Mouse (Mus musculus): Measurements from ENCODE around the gene Nupl1. TPM values are rescaled to one million over a fixed set of nuclear protein-coding genes. Genes with fewer than 3 reads are reported as not detected.

The Nupl1 gene
- polyA plus RNA-seq, 2 experiments, result 0.03 TPM; not detected in 1

DNA sequence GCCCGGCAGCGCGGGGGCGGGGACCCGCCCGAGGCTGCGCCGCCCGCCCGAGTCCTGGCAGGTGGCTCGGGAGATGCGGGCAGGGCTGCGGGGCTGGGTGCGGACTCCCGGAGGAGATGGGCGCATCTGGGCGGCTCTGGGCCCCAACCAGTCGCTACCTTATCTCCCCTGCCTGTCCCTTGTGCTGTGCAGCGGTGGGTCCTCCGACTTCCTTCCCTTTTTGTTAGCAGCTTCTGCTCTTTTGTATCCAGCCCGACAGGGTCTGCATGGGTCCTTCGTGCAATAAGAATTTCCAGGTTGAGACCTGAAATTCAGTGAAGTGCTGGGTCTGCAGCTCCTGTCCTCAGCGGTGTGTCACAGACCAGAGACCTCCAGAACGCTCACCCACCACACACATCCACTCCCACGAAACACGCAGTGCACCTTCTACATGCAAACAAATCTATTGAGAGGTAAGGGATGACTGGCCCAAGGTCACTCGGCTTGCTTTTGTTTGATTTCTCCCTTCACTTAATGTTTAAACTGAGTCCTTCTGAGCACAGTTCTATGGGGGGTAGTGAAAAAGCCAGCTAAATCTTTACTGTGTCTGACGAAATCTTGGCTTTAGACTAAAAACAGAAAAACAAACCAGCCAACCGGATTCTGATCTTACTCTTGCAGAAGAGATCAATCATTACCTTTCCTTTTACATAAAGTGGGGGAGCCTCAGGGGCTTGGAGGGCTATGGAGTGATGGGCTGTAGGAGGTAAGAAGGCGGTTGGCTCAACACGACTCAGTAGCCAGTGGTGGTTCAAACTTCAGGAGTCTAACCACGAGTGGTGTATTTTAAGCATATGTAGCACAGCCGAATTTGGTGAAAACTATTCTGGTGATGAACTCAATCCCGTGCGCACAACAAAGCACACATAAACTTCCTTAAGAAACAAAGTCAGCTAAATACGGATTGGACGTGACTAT, 73.3 kb downstream of the Nupl1 start:
- Histone ChIP-seq H3K27me3 (ENCODE audit: control insufficient read depth, insufficient read depth, low read length) (peaks cover 21% of the 10 kb centered on the region), H3K9ac (replicated peaks) (peak overlapping the region; percentile 37), H3K9me3 (ENCODE audit: control insufficient read depth, low read length) (no peaks in the 10 kb centered on the region), H3K4me1 (replicated peaks; ENCODE audit: control insufficient read depth in 2 of 2, insufficient read depth in 2 of 2, low read length in 1 of 2) (peaks cover 0 to 10% of the 10 kb centered on the region in 2 experiments; a peak in 3 of 4 replicates), H3K4me3 (ENCODE audit: insufficient read depth in 1 of 2, low read depth in 2 of 2, low read length in 2 of 2) (peak overlapping the region; percentile 36 to 57), H3K27ac (no peak overlapping the region), H3K36me3 (replicated peaks; ENCODE audit: control insufficient read depth, insufficient read depth, low read depth) (no peaks in the 10 kb centered on the region), H3K4me2 (ENCODE audit: low read depth) (peak overlapping the region; percentile 68)
- peak in 1 of 3 experiments; percentile 2 for DNase-seq (ENCODE audit: low read depth in 3 of 3, low spot score in 3 of 3)
- 4% methylated on average over 37 of the region's 37 CpGs for WGBS (ENCODE audit: insufficient replicate concordance)
- no peak; the same call in 1 of the 2 replicates for ATAC-seq (ENCODE audit: insufficient read depth)
- TF ChIP-seq EP300 (IDR thresholded peaks at IDR 0.05; ENCODE audit: low read depth), result no peak
- no peak for TF ChIP-seq CTCF (IDR thresholded peaks at IDR 0.05; ENCODE audit: low read depth)

DNA sequence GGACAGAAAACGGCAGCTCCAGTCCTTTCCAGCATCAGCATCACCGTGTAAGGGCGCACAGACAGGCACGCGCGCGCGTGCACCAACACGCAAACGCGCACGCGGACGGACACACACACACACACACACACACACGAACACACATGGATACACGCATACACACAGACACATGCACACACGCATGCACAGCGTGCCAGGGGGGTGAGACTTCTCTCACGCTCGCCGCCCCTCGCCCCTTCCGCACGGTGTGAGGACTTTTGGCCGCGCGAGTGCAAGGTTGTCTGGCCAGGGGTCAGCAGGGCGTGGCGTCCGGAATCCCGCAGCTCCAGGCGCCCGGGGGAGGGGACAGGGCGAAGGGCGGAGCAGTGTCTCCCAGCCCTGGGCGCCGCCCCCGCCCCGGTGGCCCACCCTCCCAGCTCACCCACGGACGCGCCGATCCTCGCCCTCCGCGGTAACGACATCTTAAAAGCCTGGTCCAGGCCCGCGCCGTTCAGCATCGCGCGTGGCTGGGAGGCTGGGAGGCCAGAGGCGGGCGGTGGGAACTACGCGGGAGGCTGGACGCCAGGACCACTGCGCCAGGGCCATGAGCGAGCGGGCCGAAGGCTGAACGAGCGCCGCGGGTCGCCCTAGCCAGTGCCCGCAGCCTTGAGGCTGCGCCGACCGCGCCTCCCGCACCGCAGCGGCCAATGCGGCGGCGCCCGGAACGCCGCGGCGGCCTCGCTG, 74.2 kb downstream of the Nupl1 start:
- Histone ChIP-seq H3K4me3 (ENCODE audit: insufficient read depth in 1 of 2, low read depth in 2 of 2, low read length in 2 of 2) (peak overlapping the region; percentile 36 to 57), H3K4me2 (ENCODE audit: low read depth) (peak overlapping the region; percentile 68), H3K4me1 (replicated peaks; ENCODE audit: control insufficient read depth in 2 of 2, insufficient read depth in 2 of 2, low read length in 1 of 2) (peaks cover 0 to 10% of the 10 kb centered on the region in 2 experiments; a peak in 2 of 4 replicates), H3K27me3 (ENCODE audit: control insufficient read depth, insufficient read depth, low read length) (peaks cover 21% of the 10 kb centered on the region), H3K9me3 (ENCODE audit: control insufficient read depth, low read length) (no peaks in the 10 kb centered on the region), H3K9ac (replicated peaks) (peak overlapping the region; percentile 37), H3K27ac (no peak overlapping the region), H3K36me3 (replicated peaks; ENCODE audit: control insufficient read depth, insufficient read depth, low read depth) (no peaks in the 10 kb centered on the region)
- ATAC-seq (ENCODE audit: insufficient read depth), result peak; percentile 72
- under 1% methylated on average over 76 of the region's 84 CpGs for WGBS (ENCODE audit: insufficient replicate concordance)
- TF ChIP-seq CTCF (IDR thresholded peaks at IDR 0.05; ENCODE audit: low read depth) (no peak), EP300 (IDR thresholded peaks at IDR 0.05; ENCODE audit: low read depth) (no peak)
- peak in 2 of 3 experiments; percentile 13 to 16 for DNase-seq (ENCODE audit: low read depth in 3 of 3, low spot score in 3 of 3)

DNA sequence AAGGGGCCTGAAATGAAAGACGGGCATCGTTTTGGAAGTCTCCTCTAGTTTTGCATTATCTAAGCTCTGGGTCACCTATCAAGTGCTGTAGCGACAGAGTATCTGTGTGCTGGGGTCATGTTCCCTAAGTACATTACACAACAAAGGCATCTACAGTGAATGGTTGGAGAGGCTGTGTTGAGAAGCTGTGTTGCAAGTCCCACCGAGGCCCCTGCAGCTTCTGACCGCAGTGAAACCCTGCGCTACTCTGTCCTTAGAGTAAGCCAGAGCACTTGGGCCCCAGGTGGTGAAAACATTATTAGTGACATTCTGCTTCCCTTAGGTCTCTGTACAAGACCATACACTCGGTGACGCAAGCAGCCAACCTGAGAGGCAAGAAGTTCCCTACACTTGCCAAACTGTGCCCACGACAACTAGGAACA, 74.8 kb downstream of the Nupl1 start:
- ATAC-seq (ENCODE audit: insufficient read depth), result peak; percentile 50
- H3K27me3 ChIP-seq (ENCODE audit: control insufficient read depth, insufficient read depth, low read length), result peaks cover 21% of the 10 kb centered on the region
- H3K4me1 ChIP-seq (replicated peaks; ENCODE audit: control insufficient read depth in 2 of 2, insufficient read depth in 2 of 2, low read length in 1 of 2), result peaks cover 0 to 10% of the 10 kb centered on the region in 2 experiments; a peak in 2 of 4 replicates
- TF ChIP-seq EP300 (IDR thresholded peaks at IDR 0.05; ENCODE audit: low read depth), result no peak
- TF ChIP-seq CTCF (IDR thresholded peaks at IDR 0.05; ENCODE audit: low read depth), result no peak
- DNase-seq (ENCODE audit: low read depth in 3 of 3, low spot score in 3 of 3), result peak in 2 of 3 experiments; percentile 10 to 11
- H3K9ac ChIP-seq (replicated peaks), result no peak overlapping the region
- no peaks in the 10 kb centered on the region for H3K36me3 ChIP-seq (replicated peaks; ENCODE audit: control insufficient read depth, insufficient read depth, low read depth)
- no peak overlapping the region for H3K27ac ChIP-seq
- WGBS (ENCODE audit: insufficient replicate concordance), result 16% methylated on average over 9 of the region's 9 CpGs
- peak overlapping the region; percentile 36 to 57 for H3K4me3 ChIP-seq (ENCODE audit: insufficient read depth in 1 of 2, low read depth in 2 of 2, low read length in 2 of 2)
- H3K9me3 ChIP-seq (ENCODE audit: control insufficient read depth, low read length), result no peaks in the 10 kb centered on the region
- H3K4me2 ChIP-seq (ENCODE audit: low read depth), result peak overlapping the region; percentile 68

DNA sequence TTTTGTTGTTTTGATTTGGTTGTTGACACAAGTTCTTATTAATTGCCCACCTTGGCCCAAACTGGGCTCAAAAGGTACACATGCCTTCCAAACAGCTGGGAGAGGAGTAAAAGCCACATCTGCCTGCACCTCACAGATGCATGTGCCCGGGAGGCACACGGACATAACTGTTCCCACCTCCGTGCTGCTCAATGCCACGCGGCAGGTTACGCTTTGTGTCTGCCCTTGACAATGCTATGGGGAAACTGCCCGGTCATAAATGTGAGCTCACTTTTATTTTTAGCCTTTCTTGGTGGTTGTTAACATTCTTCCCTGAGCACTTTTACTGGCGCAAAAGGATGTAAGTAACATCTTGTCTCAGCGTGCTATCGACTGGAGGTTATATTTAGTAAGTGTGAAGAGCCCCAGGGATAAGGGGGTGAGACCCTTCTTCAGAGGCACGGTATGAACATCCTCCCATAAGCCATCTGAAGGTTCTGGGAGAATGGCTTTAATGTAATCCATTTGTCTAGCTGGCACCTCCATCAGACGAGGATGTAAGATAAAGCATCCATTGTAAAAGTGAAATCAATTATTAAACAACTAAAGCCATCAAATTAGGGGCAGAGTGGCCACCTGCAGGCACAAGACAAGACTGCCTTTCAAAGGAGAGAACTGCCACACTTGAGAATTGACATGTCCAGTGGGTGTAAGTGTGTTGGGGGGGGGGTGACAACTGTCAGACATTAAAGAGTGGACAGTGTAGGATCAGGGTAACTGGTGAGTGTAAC, 78.8 kb downstream of the Nupl1 start:
- H3K4me1 ChIP-seq (replicated peaks; ENCODE audit: control insufficient read depth in 2 of 2, insufficient read depth in 2 of 2, low read length in 1 of 2), result no peaks in the 10 kb centered on the region

More for the DNA sequence above, 78.8 kb downstream of the Nupl1 start:
- Histone ChIP-seq H3K9me3 (ENCODE audit: control insufficient read depth, low read length) (no peaks in the 10 kb centered on the region), H3K36me3 (replicated peaks; ENCODE audit: control insufficient read depth, insufficient read depth, low read depth) (no peaks in the 10 kb centered on the region), H3K4me2 (ENCODE audit: low read depth) (no peak overlapping the region), H3K27me3 (ENCODE audit: control insufficient read depth, insufficient read depth, low read length) (peaks cover 13% of the 10 kb centered on the region), H3K4me3 (ENCODE audit: insufficient read depth in 1 of 2, low read depth in 2 of 2, low read length in 2 of 2) (no peak overlapping the region), H3K9ac (replicated peaks) (no peak overlapping the region), H3K27ac (no peak overlapping the region)
- no peak for ATAC-seq (ENCODE audit: insufficient read depth)
- TF ChIP-seq EP300 (IDR thresholded peaks at IDR 0.05; ENCODE audit: low read depth), result no peak
- TF ChIP-seq CTCF (IDR thresholded peaks at IDR 0.05; ENCODE audit: low read depth), result no peak
- DNase-seq (ENCODE audit: low read depth in 3 of 3, low spot score in 3 of 3), result no peak
- 57% methylated on average over 12 of the region's 12 CpGs for WGBS (ENCODE audit: insufficient replicate concordance)

Measured in liver, embryonic 14.5 days (tissue).